Mouse (Mus musculus): Measurements from ENCODE around the gene Gm10570. TPM values are rescaled to one million over a fixed set of nuclear protein-coding genes. Genes with fewer than 3 reads are reported as not detected.
A peak's percentile ranks its signal among the peaks of the same experiment; 100 is the strongest.

Gene Gm10570
- polyA plus RNA-seq, 1 experiment from 2014 or later, result not detected

- Histone ChIP-seq H3K27me3 (ENCODE audit: control insufficient read depth, insufficient read depth, low read length) (no peaks in the 10 kb centered on the region), H3K36me3 (ENCODE audit: control insufficient read depth, insufficient read depth, low read length) (no peaks in the 10 kb centered on the region), H3K4me3 (ENCODE audit: low read depth, low read length) (no peak overlapping the region), H3K9ac (ENCODE audit: low read length) (no peak overlapping the region), H3K4me2 (ENCODE audit: low read depth, low read length, severe bottlenecking) (no peak overlapping the region), H3K27ac (ENCODE audit: low read depth, low read length) (no peak overlapping the region), H3K4me1 (replicated peaks; ENCODE audit: control insufficient read depth, insufficient read depth, low read length) (no peaks in the 10 kb centered on the region), H3K9me3 (ENCODE audit: control insufficient read depth, low read length) (no peaks in the 10 kb centered on the region)
- no peak for DNase-seq (ENCODE audit: low spot score)
- no peak for ATAC-seq (replicated peaks; ENCODE audit: low FRiP score)
- 79% methylated on average over 11 of the region's 11 CpGs for WGBS
Observed at GRCm38 (mm10) chr4:130298877-130299628, 9.4 kb downstream of the Gm10570 start.

GRCm38 (mm10) chr4:130297123-130297529, 11.3 kb downstream of the Gm10570 start:
- no peak overlapping the region for H3K4me3 ChIP-seq (ENCODE audit: low read depth, low read length)
- no peak overlapping the region for H3K27ac ChIP-seq (ENCODE audit: low read depth, low read length)
- DNase-seq (ENCODE audit: low spot score), result peak; percentile 70
- 22% methylated on average over 13 of the region's 13 CpGs for WGBS
- no peaks in the 10 kb centered on the region for H3K36me3 ChIP-seq (ENCODE audit: control insufficient read depth, insufficient read depth, low read length)
- H3K9me3 ChIP-seq (ENCODE audit: control insufficient read depth, low read length), result no peaks in the 10 kb centered on the region
- H3K4me2 ChIP-seq (ENCODE audit: low read depth, low read length, severe bottlenecking), result no peak overlapping the region
- no peak for ATAC-seq (replicated peaks; ENCODE audit: low FRiP score)
- no peaks in the 10 kb centered on the region for H3K27me3 ChIP-seq (ENCODE audit: control insufficient read depth, insufficient read depth, low read length)
- no peak overlapping the region for H3K9ac ChIP-seq (ENCODE audit: low read length)
- no peaks in the 10 kb centered on the region for H3K4me1 ChIP-seq (replicated peaks; ENCODE audit: control insufficient read depth, insufficient read depth, low read length)

- 91% methylated on average over 13 of the region's 13 CpGs for WGBS
Observed at GRCm38 (mm10) chr4:130296243-130296965, 12.1 kb downstream of the Gm10570 start.

GRCm38 (mm10) chr4:130295047-130295745, 13.3 kb downstream of the Gm10570 start:
- ATAC-seq (replicated peaks; ENCODE audit: low FRiP score) (no peak), DNase-seq (ENCODE audit: low spot score) (no peak)
- H3K4me2 ChIP-seq (ENCODE audit: low read depth, low read length, severe bottlenecking), result no peak overlapping the region
- no peak overlapping the region for H3K27ac ChIP-seq (ENCODE audit: low read depth, low read length)
- 60% methylated on average over 23 of the region's 23 CpGs for WGBS
- no peaks in the 10 kb centered on the region for H3K36me3 ChIP-seq (ENCODE audit: control insufficient read depth, insufficient read depth, low read length)
- H3K4me3 ChIP-seq (ENCODE audit: low read depth, low read length), result no peak overlapping the region
- H3K9me3 ChIP-seq (ENCODE audit: control insufficient read depth, low read length), result no peaks in the 10 kb centered on the region
- H3K9ac ChIP-seq (ENCODE audit: low read length), result no peak overlapping the region
- no peaks in the 10 kb centered on the region for H3K27me3 ChIP-seq (ENCODE audit: control insufficient read depth, insufficient read depth, low read length)
- no peaks in the 10 kb centered on the region for H3K4me1 ChIP-seq (replicated peaks; ENCODE audit: control insufficient read depth, insufficient read depth, low read length)

More at GRCm38 (mm10) chr4:130296243-130296965, 12.1 kb downstream of the Gm10570 start:
- no peak for DNase-seq (ENCODE audit: low spot score)
- Histone ChIP-seq H3K4me1 (replicated peaks; ENCODE audit: control insufficient read depth, insufficient read depth, low read length) (no peaks in the 10 kb centered on the region), H3K4me2 (ENCODE audit: low read depth, low read length, severe bottlenecking) (no peak overlapping the region), H3K27me3 (ENCODE audit: control insufficient read depth, insufficient read depth, low read length) (no peaks in the 10 kb centered on the region), H3K9me3 (ENCODE audit: control insufficient read depth, low read length) (no peaks in the 10 kb centered on the region), H3K4me3 (ENCODE audit: low read depth, low read length) (no peak overlapping the region), H3K9ac (ENCODE audit: low read length) (no peak overlapping the region), H3K27ac (ENCODE audit: low read depth, low read length) (no peak overlapping the region), H3K36me3 (ENCODE audit: control insufficient read depth, insufficient read depth, low read length) (no peaks in the 10 kb centered on the region)
- ATAC-seq (replicated peaks; ENCODE audit: low FRiP score), result no peak

DNA sequence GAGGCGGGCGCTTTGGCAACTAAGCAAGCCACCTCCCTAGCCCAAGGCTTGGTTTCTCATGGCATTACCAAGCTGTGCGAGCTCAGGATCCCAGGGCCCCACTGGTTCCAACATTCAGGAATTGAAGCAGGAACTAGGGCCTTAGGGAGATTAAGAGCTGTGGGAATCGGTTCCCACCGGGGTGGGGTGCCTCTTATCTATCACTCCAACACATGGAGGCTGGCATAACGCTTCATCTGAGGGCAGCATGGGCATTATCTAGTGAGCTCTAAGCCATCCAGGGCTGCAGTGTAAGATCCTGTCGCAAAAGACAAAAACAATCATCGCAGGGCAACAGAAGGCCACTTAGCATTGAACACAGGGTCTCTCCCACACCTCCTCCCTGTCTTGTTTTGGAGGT, 14.0 kb downstream of the Gm10570 start:
- 84% methylated on average over 8 of the region's 8 CpGs for WGBS
- Histone ChIP-seq H3K36me3 (ENCODE audit: control insufficient read depth, insufficient read depth, low read length) (no peaks in the 10 kb centered on the region), H3K9me3 (ENCODE audit: control insufficient read depth, low read length) (no peaks in the 10 kb centered on the region), H3K27ac (ENCODE audit: low read depth, low read length) (no peak overlapping the region), H3K4me2 (ENCODE audit: low read depth, low read length, severe bottlenecking) (no peak overlapping the region), H3K4me3 (ENCODE audit: low read depth, low read length) (no peak overlapping the region), H3K27me3 (ENCODE audit: control insufficient read depth, insufficient read depth, low read length) (no peaks in the 10 kb centered on the region), H3K9ac (ENCODE audit: low read length) (no peak overlapping the region), H3K4me1 (replicated peaks; ENCODE audit: control insufficient read depth, insufficient read depth, low read length) (no peaks in the 10 kb centered on the region)
- no peak for ATAC-seq (replicated peaks; ENCODE audit: low FRiP score)
- DNase-seq (ENCODE audit: low spot score), result no peak

- no peaks in the 10 kb centered on the region for H3K36me3 ChIP-seq (ENCODE audit: control insufficient read depth, insufficient read depth, low read length)
- H3K27ac ChIP-seq (ENCODE audit: low read depth, low read length), result no peak overlapping the region
- H3K9ac ChIP-seq (ENCODE audit: low read length), result no peak overlapping the region
- no peaks in the 10 kb centered on the region for H3K27me3 ChIP-seq (ENCODE audit: control insufficient read depth, insufficient read depth, low read length)
- ATAC-seq (replicated peaks; ENCODE audit: low FRiP score) (no peak), DNase-seq (ENCODE audit: low spot score) (peak; percentile 90)
- H3K4me1 ChIP-seq (replicated peaks; ENCODE audit: control insufficient read depth, insufficient read depth, low read length), result no peaks in the 10 kb centered on the region
- no peak overlapping the region for H3K4me3 ChIP-seq (ENCODE audit: low read depth, low read length)
- no peaks in the 10 kb centered on the region for H3K9me3 ChIP-seq (ENCODE audit: control insufficient read depth, low read length)
- WGBS, result 6% methylated on average over 4 of the region's 4 CpGs
- no peak overlapping the region for H3K4me2 ChIP-seq (ENCODE audit: low read depth, low read length, severe bottlenecking)
Observed at GRCm38 (mm10) chr4:130292271-130292670, 16.2 kb downstream of the Gm10570 start.

- no peaks in the 10 kb centered on the region for H3K36me3 ChIP-seq (ENCODE audit: control insufficient read depth, insufficient read depth, low read length)
- H3K27me3 ChIP-seq (ENCODE audit: control insufficient read depth, insufficient read depth, low read length), result no peaks in the 10 kb centered on the region
- H3K9me3 ChIP-seq (ENCODE audit: control insufficient read depth, low read length), result no peaks in the 10 kb centered on the region
- ATAC-seq (replicated peaks; ENCODE audit: low FRiP score) (no peak), DNase-seq (ENCODE audit: low spot score) (no peak)
- no peak overlapping the region for H3K9ac ChIP-seq (ENCODE audit: low read length)
- no peaks in the 10 kb centered on the region for H3K4me1 ChIP-seq (replicated peaks; ENCODE audit: control insufficient read depth, insufficient read depth, low read length)
- H3K4me3 ChIP-seq (ENCODE audit: low read depth, low read length), result no peak overlapping the region
- no peak overlapping the region for H3K4me2 ChIP-seq (ENCODE audit: low read depth, low read length, severe bottlenecking)
- no peak overlapping the region for H3K27ac ChIP-seq (ENCODE audit: low read depth, low read length)
- WGBS, result 70% methylated on average over 3 of the region's 3 CpGs
Observed at GRCm38 (mm10) chr4:130289824-130290223, 18.6 kb downstream of the Gm10570 start.

- no peaks in the 10 kb centered on the region for H3K4me1 ChIP-seq (replicated peaks; ENCODE audit: control insufficient read depth, insufficient read depth, low read length)
- WGBS, result 69% methylated on average over 3 of the region's 3 CpGs
- H3K27me3 ChIP-seq (ENCODE audit: control insufficient read depth, insufficient read depth, low read length), result no peaks in the 10 kb centered on the region
- no peak for ATAC-seq (replicated peaks; ENCODE audit: low FRiP score)
- no peak overlapping the region for H3K27ac ChIP-seq (ENCODE audit: low read depth, low read length)
- no peak overlapping the region for H3K9ac ChIP-seq (ENCODE audit: low read length)
- DNase-seq (ENCODE audit: low spot score), result no peak
- H3K9me3 ChIP-seq (ENCODE audit: control insufficient read depth, low read length), result no peaks in the 10 kb centered on the region
- H3K4me3 ChIP-seq (ENCODE audit: low read depth, low read length), result no peak overlapping the region
- H3K4me2 ChIP-seq (ENCODE audit: low read depth, low read length, severe bottlenecking), result no peak overlapping the region
- H3K36me3 ChIP-seq (ENCODE audit: control insufficient read depth, insufficient read depth, low read length), result no peaks in the 10 kb centered on the region
Observed at GRCm38 (mm10) chr4:130286531-130286930, 21.9 kb downstream of the Gm10570 start.
